Mouse (Mus musculus) liver, adult 10 weeks (tissue): Measurements from ENCODE around the gene Polr1e. TPM values are rescaled to one million over a fixed set of nuclear protein-coding genes. Genes with fewer than 3 reads are reported as not detected.

Source experiments
- polyA plus RNA-seq: library from polyadenylated mRNA; stranded (reverse); fragments of 350-450 nt; fragmentation: Illumina TruSeq; extraction: RNeasy Lipid Tissue Mini Kit (QIAGEN cat#74804); gene quantifications from one replicate; pipeline ENCODE4 v1.2.3, GENCODE M21; 2014; ENCODE audit warnings: low read depth, low replicate concordance

Polr1e gene
- 4.7 TPM for polyA plus RNA-seq

GRCm38 (mm10) chr4:45018452-45018980 is at the start of gene Polr1e:
Gene Polr1e (plus strand): TSS chr4:45018583.

GRCm38 (mm10) chr4:44981280-44981973 is 37.0 kb upstream of the Polr1e start, which contains the start of gene Grhpr:
Gene Grhpr (plus strand): TSS chr4:44981395.

GRCm38 (mm10) chr4:45012105-45012975 is 6.0 kb upstream of the Polr1e start, which contains the start of gene Zbtb5:
Gene Zbtb5 (minus strand): TSS chr4:45012412.

GRCm38 (mm10) chr4:45084021-45084894 is 65.9 kb downstream of the Polr1e start, which contains the start of gene Fbxo10:
Gene Fbxo10 (minus strand): TSS chr4:45084604.

Other genes starting within 250 kb of the Polr1e start
- gene Grhpr, start 37.2 kb upstream of the Polr1e start, polyA plus RNA-seq: 24.7 TPM
- gene Zbtb5, start 6.2 kb upstream of the Polr1e start, polyA plus RNA-seq: 5.0 TPM
- not detected for gene Fbxo10, start 66.0 kb downstream of the Polr1e start, polyA plus RNA-seq
- 41.7 TPM for gene Tomm5, start 89.5 kb downstream of the Polr1e start, polyA plus RNA-seq
- gene Frmpd1, start 166.3 kb downstream of the Polr1e start, polyA plus RNA-seq: not detected